Mouse (Mus musculus) thymus, adult 2 months (tissue): ENCODE data around the gene Dapk1.
A peak's percentile ranks its signal among the peaks of the same experiment; 100 is the strongest.

Source experiments
- CTCF ChIP-seq: fragments of 200-500 bp; IDR thresholded peaks from 2 replicates; pipeline ENCODE4 v1.5.1; 2012; ENCODE audit warnings: mild to moderate bottlenecking, control low read depth, low read length, moderate library complexity, borderline replicate concordance; ENCODE audit not compliant: control insufficient read depth, poor library complexity, insufficient read depth; ENCODE audit errors: extremely low read depth
- POLR2A ChIP-seq: fragments of 200-500 bp; IDR thresholded peaks from 2 replicates; pipeline ENCODE4 v1.6.1; 2012; ENCODE audit warnings: mild to moderate bottlenecking, low read length, control low read depth, moderate library complexity; ENCODE audit not compliant: control insufficient read depth, poor library complexity, insufficient read depth; ENCODE audit errors: extremely low read depth

DNA sequence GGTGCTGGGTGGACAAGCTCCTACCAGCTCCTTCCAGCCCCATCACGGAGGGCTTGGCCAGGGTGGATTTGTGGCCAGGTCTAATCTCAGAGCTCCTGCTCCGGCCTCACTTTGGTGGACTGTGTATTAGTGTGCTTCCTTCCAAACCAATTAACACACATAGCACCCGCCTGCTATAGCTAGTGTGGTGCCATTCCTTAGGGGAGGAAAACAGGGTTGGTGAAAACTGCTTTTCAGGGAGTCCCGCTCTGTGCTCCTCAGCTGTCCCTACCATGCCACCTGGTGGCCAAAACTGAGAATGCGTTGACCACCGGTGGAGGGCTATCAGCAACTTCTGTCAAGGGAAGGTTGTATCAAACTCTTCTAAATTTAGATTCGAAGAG, 142.3 kb downstream of the Dapk1 start:
- peak; percentile 77; the same call in 1 of the 2 replicates for TF ChIP-seq CTCF
- no peak for TF ChIP-seq POLR2A
